Mouse (Mus musculus) cerebellum, adult 9-11 months (tissue): Measurements from ENCODE around the gene Ywhah.
A peak's percentile ranks its signal among the peaks of the same experiment; 100 is the strongest.

Experiments
- DNase-seq: peaks from one replicate; pipeline ENCODE4 v3.0.0; 2022

Ywhah gene

DNA sequence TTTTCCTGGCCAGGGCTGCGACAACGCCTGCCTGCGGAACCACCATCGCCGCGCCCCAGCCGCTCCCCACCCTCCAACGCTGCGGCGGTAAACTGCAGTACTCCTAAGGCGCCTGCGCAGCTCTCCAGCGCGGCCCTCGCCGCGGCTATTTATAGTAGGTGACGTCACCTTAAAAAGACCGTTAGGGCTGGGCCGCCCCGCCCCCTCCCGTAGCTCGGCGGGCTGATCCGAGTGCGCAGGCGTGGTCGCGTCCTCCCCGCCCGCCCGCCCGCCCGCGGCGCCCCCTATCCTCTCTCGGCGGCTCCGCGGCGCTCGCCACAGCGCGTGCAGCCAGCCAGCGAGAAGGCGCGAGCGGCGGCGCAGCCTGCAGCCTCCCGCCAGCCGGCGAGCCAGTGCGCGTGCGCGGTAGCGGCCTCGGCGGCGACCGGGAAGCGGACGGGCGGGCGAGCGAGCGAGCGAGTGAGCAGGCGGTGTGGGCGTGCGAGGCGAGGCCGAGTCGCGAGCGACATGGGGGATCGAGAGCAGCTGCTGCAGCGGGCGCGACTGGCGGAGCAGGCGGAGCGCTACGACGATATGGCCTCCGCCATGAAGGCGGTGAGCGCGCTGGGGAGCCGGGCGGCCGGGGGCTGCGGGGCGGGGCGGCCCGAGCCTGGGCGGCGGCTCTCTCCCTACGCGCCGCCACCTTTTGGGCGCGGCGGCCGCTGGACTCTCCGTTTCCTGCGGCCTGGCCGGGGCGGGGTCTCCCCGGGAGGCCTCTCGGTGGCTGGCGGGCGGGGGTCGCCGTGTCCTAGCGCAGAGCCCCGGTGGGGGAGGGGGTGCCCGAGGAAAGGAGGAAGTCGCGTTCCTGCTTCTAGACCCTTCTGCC lies at the start of gene Ywhah:
Gene Ywhah (plus strand): TSS at position 256 of the 865 bp plus-strand sequence.
- DNase-seq, result peak; percentile 98

DNA sequence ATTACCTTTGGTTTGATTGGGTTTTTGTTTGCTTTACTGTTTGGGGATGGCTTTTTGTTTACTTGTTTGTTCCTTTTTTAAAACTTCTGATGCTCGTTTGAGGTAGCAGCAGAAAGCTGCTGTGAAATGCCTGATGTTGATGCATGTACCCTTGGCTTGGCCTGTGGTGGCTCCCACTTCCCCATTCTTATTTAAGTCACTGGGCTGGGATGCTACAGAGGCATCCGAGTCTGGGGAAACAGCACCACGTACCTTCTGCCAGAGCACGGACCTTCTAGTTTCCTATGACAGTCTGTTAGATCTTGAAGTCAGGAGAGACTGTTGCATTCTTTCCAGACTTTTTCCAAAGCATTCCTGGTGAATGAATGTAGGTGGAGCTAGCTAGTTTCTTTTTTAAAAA lies 42.1 kb upstream of the Ywhah start:
- no peak for DNase-seq

DNA sequence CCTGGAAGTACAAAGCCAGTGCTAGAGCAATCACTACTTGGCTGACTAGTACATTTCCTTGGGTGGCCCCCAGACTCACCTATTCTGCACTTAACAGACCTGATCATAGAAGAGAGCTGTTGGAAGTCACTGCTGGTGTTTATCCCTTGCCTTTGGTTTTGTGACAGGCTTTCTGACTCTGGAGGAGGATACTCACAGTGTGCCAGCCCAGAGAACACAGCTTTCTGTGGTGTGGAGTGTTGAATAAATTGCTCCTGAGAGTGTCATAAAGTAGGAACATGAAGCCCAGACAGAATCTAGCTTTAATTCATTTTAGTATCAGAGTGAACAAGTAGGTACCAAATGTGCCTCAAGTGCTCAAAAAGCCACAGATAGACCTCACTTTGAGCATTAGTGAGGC lies 41.4 kb upstream of the Ywhah start:
- no peak for DNase-seq

DNA sequence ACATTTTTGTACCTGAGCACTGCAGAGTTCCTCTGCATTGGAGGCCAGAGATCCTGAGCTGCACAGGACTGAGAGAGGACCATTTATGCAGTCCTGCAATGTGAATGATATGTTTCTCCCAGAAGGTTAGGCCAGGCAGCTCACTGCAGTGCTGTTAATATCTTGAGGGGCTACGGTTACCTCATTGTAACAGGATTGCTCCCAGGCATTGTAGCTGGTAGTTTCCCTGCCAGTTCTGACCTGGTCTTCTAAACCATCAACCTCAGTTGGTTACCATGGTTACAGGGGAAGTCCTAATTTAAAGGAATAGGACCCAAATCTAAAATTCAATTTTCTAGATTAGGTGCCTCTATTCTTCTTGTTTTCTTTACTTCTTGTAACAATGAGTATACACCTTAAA lies 33.2 kb upstream of the Ywhah start:
- no peak for DNase-seq

DNA sequence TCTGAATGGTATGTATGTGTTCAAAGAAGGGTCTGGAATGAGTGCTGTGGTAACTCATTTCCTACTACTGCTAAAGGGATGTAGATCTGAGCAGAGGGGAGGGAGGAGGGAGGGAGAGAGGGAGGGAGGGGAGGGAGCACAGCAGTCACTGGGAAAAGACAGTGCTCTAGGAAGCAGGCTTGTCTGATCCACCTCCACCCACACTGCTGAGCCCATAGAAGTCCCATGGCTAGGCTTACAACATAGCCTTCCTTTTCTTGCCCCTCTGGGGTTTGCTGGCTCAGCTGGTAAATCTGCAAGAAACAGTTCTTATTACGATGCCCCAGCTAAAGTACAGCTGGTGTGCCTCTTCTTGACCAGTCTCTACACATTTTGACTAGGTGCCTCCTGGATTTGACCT lies 30.7 kb upstream of the Ywhah start:
- DNase-seq, result no peak

DNA sequence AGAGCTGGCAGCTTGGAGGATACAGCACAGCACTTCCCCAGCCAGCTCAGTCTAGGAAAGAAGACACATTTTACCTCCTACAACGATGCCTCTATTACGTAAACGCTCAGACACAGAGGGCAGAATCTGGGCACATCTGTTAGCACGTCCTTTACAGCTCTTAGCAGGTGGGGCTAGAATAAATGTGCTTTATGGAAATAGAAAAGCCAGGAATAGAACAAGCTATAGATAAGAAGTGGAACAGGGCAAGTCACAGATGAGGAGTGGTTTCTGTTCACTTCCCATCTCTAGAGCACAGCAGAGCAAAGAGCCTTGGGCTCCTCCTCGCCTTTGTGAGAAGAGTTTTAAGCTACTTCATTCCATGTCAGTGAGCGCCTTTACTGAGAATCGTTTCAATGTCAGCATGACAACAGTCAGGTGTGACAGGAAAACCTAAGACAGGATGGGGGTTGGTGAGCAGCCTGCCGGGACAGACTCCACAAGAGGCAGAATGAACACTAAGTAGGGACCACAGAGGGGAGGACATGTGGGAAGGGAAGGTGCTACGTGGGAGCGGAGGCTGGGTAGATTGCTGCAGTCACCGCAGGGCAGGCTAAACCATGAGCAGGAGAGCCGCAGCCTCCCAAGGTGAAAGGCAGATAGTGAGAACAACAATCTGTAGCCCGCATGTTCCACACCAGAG lies 28.5 kb upstream of the Ywhah start:
- no peak for DNase-seq

DNA sequence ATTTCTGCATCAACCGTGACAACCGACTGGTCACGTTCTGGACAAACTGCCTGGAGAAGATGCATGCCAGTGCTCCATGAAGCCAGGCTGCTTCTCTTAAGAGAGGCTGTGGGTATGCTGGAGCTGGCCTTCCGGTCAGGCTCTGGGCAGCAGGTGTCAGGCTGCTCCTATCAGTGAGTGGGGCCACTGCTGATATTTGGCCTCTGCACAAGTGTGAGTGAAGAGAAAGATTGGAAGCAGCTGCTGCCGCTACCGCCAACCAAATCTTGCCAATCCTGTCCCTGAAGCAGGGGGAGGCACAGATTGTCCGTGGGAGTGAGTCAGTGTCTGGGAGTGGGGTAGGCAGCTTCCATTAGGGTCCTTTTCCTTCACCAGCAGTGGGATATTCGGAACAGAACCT lies 27.5 kb upstream of the Ywhah start:
- peak; percentile 84 for DNase-seq

DNA sequence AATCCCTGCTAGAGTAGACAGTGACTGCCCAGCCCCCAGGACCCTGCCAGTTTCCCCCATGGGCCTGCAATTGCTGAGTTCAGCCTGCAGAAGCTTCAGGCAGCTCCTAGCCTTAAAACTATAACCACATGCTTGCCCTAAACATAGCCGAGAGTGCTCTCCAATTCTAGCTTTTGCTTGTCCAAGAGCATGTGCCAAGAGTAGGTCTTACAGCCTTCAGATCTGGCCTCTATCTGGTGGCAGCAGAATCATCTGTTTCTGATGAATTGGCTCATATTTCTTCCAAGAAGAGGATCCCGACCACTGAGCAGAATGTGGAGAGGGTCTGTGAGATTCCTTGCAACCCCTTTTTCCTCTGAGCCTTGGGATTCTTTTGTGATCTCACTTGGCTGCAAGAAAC lies 24.1 kb upstream of the Ywhah start:
- no peak for DNase-seq

DNA sequence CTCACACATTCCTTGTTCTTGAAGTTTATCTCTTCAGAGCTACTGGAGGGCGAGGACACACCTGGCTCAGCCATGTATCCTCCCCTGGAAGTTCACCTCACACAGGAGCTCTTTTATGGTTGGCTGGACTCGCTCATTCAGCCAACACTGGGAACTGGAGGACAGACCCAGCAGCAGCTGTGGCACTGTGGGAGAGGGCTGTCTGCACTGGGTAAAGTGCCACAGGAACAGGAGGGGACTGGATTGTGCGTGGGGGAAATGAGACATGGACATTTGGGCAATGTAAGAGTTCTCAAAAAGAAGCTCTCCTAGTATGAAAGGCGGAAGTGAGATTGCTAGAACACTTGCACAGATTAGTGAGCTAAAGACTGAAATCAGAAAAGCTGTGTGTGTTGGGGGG lies 22.9 kb upstream of the Ywhah start:
- DNase-seq, result no peak

DNA sequence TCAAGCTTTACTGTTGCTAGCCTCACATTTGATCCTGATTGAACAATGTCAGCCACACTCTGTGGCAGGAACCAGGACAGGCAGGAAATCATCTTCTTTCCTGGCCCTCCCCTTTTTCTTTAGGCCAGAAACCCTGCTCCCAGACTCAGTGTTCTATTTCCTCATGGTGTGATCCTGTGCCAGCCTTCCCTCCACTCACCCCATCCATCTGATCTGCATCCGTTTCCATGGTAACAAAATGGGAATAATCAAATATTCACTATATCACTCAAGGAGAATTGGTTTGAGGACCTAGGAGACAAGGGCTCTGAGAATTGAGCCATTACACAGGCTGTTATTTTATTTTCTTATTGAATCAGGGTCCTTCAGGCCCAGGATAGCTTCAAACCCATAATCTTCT lies 22.1 kb upstream of the Ywhah start:
- DNase-seq, result no peak

DNA sequence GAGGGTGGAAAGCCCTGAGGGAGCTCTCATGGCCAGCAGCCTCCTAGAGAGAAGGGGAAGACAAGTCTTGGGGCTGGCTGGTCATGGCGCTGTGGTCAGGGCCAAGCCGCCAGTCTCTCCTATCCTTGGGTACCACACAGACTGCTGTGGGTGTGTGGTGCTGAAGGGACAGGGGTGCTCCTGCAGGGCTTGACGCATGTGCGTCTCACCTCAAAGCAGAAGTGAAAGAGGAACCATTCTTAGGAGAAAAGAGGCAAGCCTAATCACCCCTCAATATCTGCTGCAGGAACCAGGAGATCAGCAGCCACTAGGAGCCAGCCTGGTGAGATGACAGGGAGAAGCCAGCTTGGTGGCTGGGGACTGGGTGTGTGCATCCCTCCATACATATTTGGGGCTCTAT lies 20.9 kb upstream of the Ywhah start:
- no peak for DNase-seq

DNA sequence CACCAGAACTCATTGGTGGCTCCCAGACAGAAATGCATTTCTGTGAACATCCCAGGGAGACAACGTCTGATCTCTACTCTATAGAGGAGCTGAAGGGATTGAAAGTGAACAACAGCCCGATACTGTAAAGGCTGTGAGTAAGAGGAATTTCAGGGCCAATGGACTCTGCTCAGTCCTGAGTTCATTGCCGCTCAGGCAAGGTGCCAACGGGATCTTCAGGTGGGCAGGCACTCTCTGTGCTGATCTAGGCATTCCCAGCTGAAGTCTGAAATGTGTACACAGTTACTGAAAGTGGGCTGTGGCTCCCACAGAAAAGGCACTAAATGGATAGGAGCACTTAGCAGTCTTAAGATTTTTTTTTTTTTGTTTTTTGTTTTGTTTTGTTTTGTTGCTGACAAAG lies 19.8 kb upstream of the Ywhah start:
- no peak for DNase-seq

DNA sequence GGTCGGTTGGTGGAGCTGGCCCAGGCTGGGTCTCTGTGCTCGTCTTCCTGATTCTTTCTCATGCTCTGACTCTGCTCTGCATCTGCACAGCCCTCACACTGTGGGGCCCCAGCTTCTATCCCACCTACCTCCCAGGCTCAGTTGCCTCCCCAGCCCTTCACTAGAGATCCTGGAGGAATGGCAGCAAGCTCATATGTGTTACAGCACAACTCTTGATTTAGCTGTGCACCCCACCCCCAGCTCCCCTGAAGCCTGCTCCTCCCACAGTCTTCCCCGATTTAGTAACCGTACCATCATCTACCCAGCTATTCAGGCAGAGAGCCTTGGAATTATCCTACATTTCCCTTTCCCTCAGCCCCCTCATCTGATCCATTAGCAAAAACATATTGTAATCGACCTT lies 17.5 kb upstream of the Ywhah start:
- DNase-seq, result no peak

DNA sequence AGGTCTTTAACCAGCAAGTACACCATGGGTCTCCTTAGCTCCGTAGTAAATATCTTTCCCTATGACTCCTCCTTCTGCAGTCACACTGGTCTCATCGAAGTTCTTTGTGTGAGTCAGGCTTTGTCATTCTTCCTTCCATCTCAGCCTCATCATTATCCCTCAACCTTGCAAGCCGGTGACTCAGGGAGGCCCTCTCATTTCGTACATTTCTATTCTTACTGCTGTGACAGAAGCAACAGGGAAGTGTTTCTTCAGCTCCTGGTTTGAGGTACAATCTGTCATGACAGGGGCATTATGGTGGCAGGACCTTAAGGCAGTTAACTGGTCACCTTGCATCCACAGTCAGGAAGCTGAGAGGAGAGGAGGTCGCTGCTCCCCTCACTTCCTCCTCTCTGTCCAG lies 15.8 kb upstream of the Ywhah start:
- DNase-seq, result no peak

DNA sequence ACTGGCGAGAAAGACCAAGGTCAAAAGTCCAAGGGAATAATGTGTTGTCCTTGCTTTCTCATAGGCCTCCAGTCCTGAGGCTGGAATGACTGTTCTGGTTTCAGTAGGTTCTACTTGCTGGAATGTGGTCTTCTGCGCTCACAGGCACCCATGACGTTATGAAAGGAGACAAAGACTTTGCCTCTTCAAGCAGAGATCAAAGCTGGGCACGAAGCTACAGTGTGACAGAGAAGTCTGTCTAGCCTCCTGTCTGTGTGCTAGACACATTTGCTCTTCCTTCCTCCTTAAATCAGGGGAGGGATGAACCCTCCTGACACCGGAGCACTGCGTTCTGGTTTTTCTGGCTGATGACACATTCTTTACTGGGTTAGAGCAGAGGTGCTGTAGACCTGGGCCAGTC lies 15.1 kb upstream of the Ywhah start:
- DNase-seq, result no peak

DNA sequence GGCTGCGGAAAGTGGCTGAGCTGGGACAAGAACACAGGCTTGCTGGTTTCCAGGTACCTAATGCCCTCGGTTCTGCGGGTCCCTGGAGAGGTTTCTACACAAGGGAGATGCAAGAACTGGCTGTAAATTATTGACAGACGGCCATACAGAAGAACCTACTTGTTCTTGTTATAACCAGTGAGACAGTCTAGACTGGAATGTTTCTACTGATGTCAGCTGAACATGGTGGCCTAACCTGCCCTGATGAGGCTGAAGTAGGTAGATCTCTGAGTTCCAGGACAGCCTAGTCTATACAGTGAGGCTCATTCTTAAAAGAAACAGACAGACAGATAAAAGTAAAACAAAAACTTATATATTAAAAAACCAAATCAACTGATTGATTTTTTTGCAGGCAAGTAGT lies 14.5 kb upstream of the Ywhah start:
- DNase-seq, result no peak

DNA sequence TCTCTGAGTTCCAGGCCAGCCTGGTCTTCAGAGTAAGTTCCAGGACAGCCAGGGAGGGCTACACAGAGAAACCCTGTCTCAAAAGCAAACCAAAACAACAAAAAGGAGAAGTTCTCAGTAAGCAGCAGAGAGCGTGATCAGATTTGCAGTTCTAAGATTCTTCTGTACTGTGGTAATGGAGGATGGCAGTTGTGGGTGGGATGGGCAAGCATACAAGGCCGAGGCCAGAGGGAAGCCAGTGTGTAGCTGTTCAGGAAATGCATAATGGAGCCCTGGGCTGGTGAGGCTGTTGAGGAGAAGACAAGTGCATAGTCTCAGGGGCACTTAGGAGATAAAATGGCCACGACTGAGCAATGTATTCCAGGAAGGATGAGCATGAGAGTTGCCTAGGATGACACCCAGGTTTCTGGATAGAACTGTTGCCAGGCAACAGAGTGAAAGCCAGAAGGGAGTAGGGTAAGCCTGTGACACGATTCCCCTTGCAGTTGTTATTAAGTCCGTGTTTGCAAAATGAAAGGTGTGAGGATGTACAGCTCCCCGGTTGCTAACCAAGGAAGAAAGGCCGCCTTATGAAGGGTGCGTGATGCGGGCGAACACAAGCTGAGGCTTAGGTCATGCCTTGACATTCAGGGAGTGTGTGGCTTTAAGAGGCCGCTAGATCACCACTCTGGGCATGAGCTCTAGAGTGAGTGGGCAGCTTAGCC lies 13.0 kb upstream of the Ywhah start:
- DNase-seq, result no peak

DNA sequence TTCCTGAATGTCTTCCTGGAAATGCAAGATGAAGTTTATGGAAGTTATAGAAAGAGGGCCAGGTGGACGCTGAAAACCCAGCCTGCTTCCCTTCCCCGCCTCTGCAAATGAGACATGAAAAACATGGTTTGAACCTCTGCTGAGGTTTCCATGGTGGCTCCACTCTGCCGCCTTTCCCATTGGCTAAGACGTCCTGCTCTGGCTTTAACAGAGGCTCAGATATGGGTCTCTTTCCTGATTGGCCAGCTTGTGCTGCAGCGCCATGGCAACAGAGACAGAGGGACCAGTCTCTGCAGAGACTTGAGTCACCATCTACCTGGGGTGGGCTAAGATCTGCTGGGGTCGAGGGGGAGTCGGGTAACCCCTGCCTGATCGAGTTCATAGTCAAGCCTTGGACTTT lies 11.9 kb upstream of the Ywhah start:
- no peak for DNase-seq

DNA sequence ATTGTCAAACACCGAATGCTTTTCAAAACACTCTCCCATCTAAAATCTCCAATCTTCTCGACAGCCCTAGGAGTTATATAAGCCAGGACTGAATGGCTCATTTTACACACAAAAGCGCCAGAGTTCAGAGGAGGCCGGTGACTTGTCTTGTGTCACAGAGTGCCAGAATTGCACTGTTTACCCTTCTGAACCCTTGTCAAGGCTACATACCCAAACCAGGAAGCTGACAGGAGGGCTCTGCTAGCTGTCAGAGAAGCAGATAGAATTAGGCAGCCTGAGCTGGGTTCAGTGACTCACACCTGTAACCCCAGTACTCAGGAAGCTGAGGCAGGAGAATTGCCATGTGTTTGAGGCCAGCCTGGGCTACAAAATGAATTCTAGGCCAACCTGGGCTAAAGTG lies 11.2 kb upstream of the Ywhah start:
- no peak for DNase-seq

DNA sequence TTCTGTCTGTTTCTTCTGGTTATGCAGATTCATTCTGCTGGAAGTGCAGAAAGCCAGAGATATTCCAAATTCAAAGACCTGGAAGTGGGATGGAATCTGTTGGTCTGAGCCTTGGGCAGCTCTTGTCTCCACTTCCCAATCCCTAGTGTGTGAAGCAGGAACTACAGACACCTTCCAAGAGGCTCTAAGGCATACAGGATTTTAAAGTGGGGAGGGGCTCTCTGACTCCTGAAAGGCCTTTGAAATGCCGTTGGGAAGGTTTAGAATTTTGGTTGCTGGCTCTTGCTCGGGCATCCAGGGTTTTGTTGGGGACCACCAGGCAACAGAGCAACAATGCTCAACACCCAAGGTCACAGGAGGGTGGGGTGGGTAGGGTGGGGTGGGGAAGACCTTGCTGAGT lies 9.3 kb upstream of the Ywhah start:
- DNase-seq, result no peak

DNA sequence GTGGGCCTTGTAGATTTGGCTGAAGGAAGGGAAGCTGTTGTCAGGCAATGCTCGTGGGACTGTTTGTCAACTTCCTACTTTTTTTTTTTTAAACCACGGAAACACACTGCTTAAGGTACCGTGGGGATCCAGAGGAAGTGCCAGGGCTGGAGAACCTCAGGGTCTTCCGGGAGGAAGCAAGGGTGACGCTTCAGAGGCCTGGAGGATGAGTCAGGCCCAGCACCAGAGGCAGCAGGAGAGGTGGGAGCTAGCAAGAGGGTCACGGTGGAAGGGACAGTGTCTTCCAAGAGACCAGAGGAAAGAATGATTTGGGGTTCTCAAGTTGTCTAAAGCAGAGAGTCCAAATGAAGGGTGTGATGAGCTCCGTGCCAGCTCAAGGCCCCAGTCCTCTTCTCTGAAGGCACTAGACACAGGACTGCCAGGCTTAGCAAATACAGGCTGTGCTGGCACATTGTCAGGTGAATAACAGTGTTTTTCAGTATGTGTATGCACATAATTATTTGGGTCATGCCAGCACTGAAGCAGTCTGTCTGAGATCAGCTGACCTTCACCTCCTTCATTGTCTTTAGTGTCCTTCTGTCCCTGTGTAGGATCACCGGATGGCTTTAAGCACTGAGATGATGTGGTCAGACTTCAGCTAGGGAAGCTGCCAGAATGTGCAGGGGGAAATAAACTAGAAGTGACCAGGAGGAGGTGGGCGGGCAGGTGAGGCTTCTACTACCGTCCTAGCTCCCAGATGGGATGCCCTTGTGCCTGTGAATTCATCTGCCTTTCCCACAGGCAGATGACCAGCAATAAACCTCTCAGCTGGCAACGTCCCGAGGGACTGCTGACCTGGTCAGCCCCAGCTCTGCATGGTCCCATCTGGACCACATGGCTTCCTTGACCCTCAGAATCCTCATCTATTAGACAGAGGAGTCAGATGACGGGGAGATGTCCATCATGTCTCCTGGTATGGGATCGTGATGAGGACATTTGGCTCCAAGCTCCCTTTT lies 8.5 kb upstream of the Ywhah start:
- DNase-seq, result peak; percentile 55
